Mouse (Mus musculus): ENCODE measurements around the gene Cldn13. TPM values are rescaled to one million over a fixed set of nuclear protein-coding genes. Genes with fewer than 3 reads are reported as not detected.
"Not testable (repeated sequence)": the region's sequence is repeated elsewhere in the genome, so short reads cannot be mapped to it uniquely, and the experiment has no call there.

Cldn13 gene
- total RNA-seq, 2 experiments from 2014 or later: not detected

DNA sequence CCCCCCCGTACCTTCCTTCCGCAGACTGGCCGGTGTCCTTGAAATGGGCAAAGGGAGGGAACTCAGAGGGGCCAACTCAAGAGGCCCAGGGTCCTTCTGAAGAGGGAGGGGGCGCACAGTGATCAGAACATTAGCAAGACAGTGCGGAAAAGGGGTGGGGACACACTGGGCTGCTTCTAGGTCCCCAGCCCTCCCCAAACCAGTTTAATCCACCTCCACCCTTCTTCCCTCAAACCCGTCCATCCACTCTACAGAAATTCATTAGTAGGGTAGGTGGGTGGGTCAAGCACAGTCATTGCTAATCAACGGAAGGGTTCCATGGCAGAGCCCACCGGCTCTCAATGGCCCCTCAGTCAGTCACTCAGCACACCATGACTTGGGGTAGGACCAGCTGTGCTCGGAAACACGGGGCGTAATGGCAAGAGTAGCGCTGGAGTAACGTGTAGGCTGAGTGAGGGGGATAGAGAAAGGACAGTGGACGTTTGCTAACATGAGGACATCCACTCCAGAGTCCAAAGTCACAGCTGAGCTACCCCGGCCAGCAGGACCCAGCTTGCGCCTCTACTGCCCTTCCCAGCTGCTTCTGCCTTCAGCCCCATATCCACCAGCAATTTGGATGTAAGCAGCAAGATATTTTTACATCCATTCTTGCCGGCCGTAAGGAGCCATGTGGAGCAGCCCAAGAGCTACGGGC is 30.1 kb upstream of the Cldn13 start:
- DNase-seq: no peak
- no peak for TF ChIP-seq CTCF (IDR thresholded peaks at IDR 0.05)
- intact Hi-C loops (cut with DNase I): no loop called here
- Histone ChIP-seq H3K4me3 (no peak overlapping the region), H3K27ac (no peak overlapping the region)

DNA sequence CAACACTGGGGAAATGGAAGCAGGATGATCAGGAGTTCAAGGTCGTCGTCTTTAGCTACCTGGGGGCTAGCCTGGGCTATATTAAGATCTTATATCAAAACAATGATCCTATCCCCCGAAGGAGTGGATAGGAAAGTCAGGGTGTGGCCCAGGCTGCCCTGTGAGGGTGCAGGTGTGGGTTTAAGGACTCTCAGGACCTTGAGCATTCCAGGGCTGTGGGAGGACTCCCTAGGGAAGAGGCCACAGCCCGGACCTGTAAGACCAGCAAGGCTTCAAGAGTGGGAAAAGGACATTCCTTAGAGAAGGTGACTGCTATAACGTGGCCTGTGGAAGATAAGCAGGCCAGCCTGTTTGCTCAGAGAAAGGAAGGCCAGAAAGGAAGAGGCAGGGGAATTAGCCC is 28.9 kb upstream of the Cldn13 start:
- no peak for TF ChIP-seq CTCF (IDR thresholded peaks at IDR 0.05)
- no peak for DNase-seq
- Histone ChIP-seq H3K4me3 (no peak overlapping the region), H3K27ac (no peak overlapping the region)
- intact Hi-C loops (cut with DNase I): no loop called here

DNA sequence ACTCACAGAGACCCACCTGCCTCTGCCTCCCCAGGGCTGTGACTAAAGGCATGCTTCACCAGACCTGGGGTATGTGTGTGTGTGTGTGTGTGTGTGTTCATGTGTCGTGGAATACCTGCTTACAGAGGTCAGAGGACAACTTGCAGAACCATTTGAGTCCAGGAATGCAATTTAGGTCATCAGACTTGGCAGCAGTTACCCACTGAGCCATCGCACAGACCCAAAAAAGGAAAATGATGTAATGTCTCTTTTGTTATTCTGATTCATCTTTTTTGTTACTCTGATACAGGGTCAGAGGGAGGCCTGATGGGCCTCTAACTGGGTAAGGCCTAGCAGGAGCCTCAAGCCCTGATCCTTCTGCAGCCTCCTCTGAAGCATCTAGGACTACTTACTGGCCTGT is 27.4 kb upstream of the Cldn13 start:
- Histone ChIP-seq H3K4me3 (no peak overlapping the region), H3K27ac (peak overlapping the region; percentile 49)
- no peak for TF ChIP-seq CTCF (IDR thresholded peaks at IDR 0.05)
- no peak for DNase-seq
- intact Hi-C loops (cut with DNase I): no loop called here

DNA sequence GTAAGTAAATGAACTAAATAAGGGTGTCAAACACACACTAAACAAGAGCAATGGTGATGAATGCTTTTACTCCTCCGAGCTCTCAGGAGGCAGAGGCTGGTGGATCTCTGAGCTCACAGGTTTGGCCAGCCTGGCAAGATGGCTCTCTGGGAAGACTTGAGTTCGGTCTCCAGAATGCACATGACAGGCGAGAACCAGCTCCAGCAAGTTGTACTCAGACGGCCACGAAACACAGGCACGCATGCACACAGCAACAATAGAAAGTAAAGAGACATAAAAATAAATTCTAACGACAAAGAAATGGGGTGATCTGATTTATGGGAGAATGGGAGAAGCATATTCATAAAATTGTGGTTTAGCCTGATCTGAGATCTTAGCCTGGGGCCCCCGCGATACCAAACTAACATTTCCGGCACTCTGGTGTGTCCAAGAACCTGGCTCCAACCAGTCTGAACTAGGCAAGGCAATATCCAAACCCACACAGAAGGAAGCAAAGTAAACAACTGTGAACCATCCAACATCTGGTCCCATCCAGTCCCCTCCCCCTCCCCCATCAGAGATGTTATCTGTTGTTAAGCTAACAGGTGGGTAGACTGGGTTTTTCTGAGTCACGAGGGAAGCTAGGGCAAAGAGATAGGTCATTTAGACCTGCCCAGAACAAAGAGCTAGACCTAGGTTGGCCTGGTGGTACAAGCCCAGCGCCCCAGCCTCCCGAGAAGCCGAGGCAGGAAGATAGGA is 26.3 kb upstream of the Cldn13 start:
- Histone ChIP-seq H3K4me3 (no peak overlapping the region), H3K27ac (no peak overlapping the region)
- no peak for DNase-seq
- no peak for TF ChIP-seq CTCF (IDR thresholded peaks at IDR 0.05)
- intact Hi-C loops (cut with DNase I): no loop called here

DNA sequence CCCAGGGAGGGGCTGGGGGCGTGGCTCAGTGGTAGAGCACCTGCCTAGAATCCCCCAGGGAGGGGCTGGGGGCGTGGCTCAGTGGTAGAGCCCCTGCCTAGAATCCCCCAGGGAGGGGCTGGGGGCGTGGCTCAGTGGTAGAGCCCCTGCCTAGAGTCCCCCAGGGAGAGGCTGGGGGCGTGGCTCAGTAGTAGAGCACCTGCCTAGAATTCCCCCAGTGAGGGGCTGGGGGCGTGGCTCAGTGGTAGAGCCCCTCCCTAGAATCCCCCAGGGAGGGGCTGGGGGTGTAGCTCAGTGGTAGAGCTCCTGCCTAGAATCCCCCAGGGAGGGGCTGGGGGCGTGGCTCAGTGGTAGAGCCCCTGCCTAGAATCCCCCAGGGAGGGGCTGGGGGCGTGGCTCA is 24.2 kb upstream of the Cldn13 start:
- DNase-seq; intact Hi-C loops (cut with DNase I); H3K4me3 ChIP-seq; H3K27ac ChIP-seq: not testable (repeated sequence)

DNA sequence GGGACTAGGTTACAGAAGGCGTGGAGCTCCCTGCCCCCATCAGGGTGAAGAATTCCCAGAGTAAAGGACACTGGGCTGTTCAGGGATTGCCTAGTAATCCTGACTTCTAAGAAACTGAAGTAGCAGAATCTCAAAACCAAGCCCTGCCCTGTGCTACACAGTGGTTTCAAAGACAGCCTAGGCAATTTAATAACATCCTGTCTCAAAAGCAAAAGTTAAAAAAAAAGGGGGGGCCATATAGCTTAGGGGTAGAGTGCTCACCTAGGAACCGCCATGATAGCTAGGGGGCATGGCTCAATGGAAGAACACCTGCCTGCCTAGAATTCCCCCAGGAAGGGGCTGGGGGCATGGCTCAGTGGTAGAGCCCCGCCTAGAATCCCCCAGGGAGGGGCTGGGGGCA is 23.7 kb upstream of the Cldn13 start:
- Histone ChIP-seq H3K4me3 (no peak overlapping the region), H3K27ac (no peak overlapping the region)
- DNase-seq: no peak
- intact Hi-C loops (cut with DNase I): no loop called here
- no peak for TF ChIP-seq CTCF (IDR thresholded peaks at IDR 0.05)

DNA sequence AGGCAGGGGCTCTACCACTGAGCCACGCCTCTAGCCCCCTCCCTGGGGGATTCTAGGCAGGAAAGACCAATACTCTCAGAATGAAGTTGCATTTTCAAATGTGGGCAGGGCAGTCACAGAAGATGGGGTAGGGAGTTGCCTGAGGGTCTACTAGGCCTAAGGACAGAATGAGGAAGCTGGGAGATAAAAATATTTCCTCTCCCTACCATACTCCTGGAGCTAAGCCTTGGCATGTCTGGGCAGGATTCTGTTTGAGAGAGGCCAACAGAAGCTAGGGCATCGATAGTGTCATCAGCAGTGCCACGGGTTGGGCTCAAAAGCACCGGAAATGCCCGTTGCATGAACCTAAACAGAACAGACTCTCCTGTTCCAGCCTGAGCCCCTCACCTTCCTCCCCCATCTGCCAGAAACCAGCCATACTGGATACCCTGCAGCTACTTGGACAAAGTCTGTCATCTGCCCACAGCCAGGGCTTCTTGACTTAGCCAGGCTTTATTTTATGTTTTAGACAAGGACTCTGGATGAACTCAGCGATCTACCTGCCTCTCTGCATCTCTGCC is 21.4 kb upstream of the Cldn13 start:
- no peak for TF ChIP-seq CTCF (IDR thresholded peaks at IDR 0.05)
- intact Hi-C loops (cut with DNase I): no loop called here
- Histone ChIP-seq H3K4me3 (no peak overlapping the region), H3K27ac (no peak overlapping the region)
- no peak for DNase-seq

DNA sequence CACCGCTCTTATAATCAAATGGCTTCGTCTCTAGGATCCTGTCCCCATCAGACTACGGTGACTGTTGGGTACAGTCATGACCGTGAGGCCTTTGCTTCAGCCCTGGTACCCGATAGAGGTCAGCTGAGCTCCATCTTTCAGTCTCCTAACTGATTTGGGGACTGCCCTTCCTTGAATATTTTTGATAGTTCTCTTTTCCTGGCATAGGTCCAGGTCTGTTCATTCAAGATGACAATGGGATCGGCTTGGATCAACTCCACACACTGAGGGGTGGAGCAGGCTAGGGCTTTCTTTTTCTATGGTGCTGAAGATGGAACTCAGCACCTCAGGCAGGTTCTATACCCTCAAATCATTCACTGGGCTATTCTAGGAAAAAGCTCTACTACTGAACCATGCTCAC is 20.7 kb upstream of the Cldn13 start:
- intact Hi-C loops (cut with DNase I): no loop called here
- no peak for TF ChIP-seq CTCF (IDR thresholded peaks at IDR 0.05)
- Histone ChIP-seq H3K27ac (no peak overlapping the region), H3K4me3 (no peak overlapping the region)
- no peak for DNase-seq

DNA sequence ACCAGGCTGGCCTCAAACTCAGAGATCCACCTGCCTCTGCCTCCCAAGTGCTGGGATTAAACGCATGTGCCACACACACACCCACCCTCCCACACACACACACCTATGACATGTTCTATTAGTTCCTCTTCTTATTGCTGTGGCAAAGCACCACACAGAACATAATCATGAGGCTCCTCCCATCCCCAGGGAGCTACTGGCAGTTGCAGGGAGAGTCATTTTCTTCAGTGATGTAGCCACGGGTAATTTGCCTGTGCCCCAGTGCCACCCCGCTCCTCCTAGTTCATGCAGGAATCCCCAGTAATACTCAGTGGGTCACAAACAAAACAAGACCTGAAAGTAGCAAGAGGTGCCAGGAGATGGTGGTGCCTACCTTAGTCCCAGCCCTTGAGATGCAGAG is 19.3 kb upstream of the Cldn13 start:
- no peak overlapping the region for H3K27ac ChIP-seq
- no peak for DNase-seq
- H3K4me3 ChIP-seq: no peak overlapping the region
- TF ChIP-seq CTCF (IDR thresholded peaks at IDR 0.05): no peak
- intact Hi-C loops (cut with DNase I): no loop called here

DNA sequence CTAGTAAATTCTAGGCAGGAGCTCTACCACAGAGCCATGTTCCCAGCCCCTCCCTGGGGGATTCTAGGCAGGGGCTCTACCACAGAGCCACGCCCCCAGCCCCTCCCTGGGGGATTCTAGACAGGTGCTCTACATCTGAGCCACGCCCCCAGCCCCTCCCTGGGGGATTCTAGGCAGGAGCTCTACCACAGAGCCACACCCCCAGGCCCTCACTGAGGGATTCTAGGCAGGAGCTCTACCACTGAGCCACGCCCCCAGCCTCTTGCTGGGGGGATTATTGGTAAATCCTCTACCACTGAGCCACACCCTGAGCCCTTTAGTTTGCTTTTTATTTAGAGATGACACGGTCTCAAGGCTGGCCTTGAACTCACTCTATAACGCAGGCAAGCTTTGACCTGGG is 18.4 kb upstream of the Cldn13 start:
- not testable (repeated sequence) for DNase-seq, H3K4me3 ChIP-seq, H3K27ac ChIP-seq
- intact Hi-C loops (cut with DNase I): loop anchor here (1.0 kb wide), 1 partner anchor 32 kb away; no protein-coding TSS in a partner anchor

DNA sequence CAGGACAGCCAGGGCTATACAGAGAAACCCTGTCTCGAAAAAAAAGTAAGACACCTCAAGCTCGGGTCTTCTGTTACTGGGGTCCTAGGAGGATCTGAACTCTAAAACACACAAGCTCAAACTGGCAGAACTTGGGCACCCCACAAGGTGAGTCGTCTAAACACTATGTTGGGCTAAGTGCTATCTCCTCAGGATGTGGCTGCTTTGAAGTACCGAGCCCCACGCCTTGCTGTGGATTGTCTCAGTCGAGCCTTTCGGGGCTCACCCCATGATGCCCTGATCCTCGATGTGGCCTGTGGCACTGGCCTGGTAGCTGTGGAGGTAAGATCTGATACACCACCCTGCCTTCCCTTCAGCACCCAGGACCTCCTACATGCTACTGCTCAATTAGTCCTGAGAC is 18.0 kb upstream of the Cldn13 start:
- H3K4me3 ChIP-seq: no peak overlapping the region
- DNase-seq: no peak
- intact Hi-C loops (cut with DNase I): loop anchor here (1.0 kb wide), 1 partner anchor 32 kb away; no protein-coding TSS in a partner anchor
- H3K27ac ChIP-seq: no peak overlapping the region
- no peak for TF ChIP-seq CTCF (IDR thresholded peaks at IDR 0.05)

DNA sequence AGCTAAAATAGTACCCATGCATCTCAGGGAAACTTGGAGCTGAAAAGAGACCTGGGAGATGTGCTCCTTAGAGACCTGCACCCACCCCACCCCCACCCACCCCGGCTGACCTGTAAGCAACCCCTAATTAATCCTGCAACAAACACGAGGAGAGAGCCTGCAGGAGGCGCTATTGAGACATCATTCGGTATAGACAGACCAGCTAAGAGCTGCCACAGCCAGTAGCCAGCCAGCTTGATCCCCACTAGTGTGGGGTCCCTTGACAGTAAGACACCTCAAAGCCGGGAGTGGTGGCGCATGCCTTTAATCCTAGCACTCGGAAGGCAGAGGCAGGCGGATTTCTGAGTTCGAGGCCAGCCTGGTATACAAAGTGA is 17.6 kb upstream of the Cldn13 start:
- intact Hi-C loops (cut with DNase I): loop anchor here (1.0 kb wide), 1 partner anchor 32 kb away; no protein-coding TSS in a partner anchor
- TF ChIP-seq CTCF (IDR thresholded peaks at IDR 0.05): peak; percentile 42
- DNase-seq: peak; percentile 70
- H3K4me3 ChIP-seq: peak overlapping the region; percentile 96
- peak overlapping the region; percentile 91 for H3K27ac ChIP-seq

DNA sequence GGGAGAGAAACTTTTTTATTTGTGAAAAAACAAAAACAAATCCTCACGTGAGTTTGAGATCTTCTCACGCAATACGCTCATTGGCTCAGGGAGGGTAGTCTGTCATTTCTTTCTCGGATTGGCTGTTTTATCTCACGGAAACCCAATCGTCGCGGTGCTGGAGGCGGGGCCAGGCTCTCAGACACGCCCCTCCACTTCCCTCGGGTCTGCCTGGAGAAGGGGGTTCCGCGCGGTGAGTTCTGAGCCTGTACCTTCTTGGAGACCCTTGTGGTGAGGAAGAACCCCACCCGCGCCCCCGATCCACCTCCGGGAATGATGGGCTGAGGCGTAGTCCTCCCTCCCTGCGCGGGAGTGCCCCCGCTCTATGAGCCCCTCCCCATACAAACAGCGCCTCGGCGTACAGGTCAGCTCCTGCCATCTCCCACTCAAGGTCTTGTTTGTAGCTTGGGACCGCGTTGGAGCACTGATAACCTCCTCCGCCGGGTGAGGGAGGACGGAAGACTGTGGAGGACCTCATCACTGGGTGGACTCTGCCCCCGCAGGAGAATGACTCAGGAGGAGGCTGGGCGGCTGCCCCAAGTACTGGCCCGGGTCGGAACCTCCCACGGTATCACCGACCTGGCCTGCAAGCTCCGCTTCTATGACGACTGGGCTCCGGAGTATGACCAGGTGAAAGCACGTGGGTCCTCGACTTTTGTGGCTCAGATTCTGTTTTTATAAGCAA is 17.0 kb upstream of the Cldn13 start, which contains the start of gene Mettl27:
TSS of gene Mettl27 (plus strand) at position 190 of the 724 bp plus-strand sequence.
- H3K27ac ChIP-seq: peak within 1 kb of the TSS; percentile 91
- TF ChIP-seq CTCF (IDR thresholded peaks at IDR 0.05): no peak
- peak within 1 kb of the TSS; percentile 96 for H3K4me3 ChIP-seq
- intact Hi-C loops (cut with DNase I): no loop called here
- DNase-seq: peak; percentile 91
